Mouse (Mus musculus) heart, embryonic 15.5 days (tissue): ENCODE measurements at regions not wholly inside any gene's neighbourhood (a gene's known extent, or its start where the extent isn't known, plus 50 kb on each side); places are given as distances from the start of the nearest gene placed in this dataset.

Source experiments
- ATAC-seq: fragments of 200-750 bp; cut with Nextera tagmentation; replicated peaks from 2 replicates; pipeline ENCODE4 v1.8.0; 2017; ENCODE audit warnings: low read depth, moderate TSS enrichment; ENCODE audit not compliant: insufficient number of reproducible peaks, insufficient read depth, low FRiP score
- H3K27ac ChIP-seq: fragments of 300-500 bp; sonication (generic); 2 replicates; pipeline ENCODE4 v1.5.1; 2015; ENCODE audit warnings: mild to moderate bottlenecking, inconsistent platforms
- H3K27me3 ChIP-seq: fragments of 300-500 bp; sonication (generic); 2 replicates; pipeline ENCODE4 v1.6.1; 2015; ENCODE audit warnings: inconsistent platforms
- H3K36me3 ChIP-seq: fragments of 300-500 bp; sonication (generic); 2 replicates; pipeline ENCODE4 v1.6.1; 2015; ENCODE audit warnings: mild to moderate bottlenecking, inconsistent platforms
- H3K4me1 ChIP-seq: fragments of 300-500 bp; sonication (generic); replicated peaks from 2 replicates; pipeline ENCODE4 v1.6.1; 2015; ENCODE audit warnings: inconsistent platforms
- H3K4me2 ChIP-seq: fragments of 300-500 bp; sonication (generic); 2 replicates; pipeline ENCODE4 v1.6.1; 2015; ENCODE audit warnings: inconsistent platforms, mild to moderate bottlenecking, moderate library complexity
- H3K4me3 ChIP-seq: fragments of 300-500 bp; sonication (generic); 2 replicates; pipeline ENCODE4 v1.5.1; 2015; ENCODE audit warnings: mild to moderate bottlenecking, inconsistent platforms
- H3K9ac ChIP-seq: fragments of 300-500 bp; sonication (generic); 2 replicates; pipeline ENCODE4 v1.6.1; 2015; ENCODE audit warnings: mild to moderate bottlenecking, inconsistent platforms
- H3K9me3 ChIP-seq: fragments of 300-500 bp; sonication (generic); replicated peaks from 2 replicates; pipeline ENCODE4 v1.6.1; 2016; ENCODE audit warnings: inconsistent platforms
- WGBS: fragments of 180-500 bp; shearing (Covaris S2); methylation state at CpG from one replicate; pipeline ENCODE4 v1.1.7; 2015; ENCODE audit warnings: mixed read lengths; 5-methylcytosine and 5-hydroxymethylcytosine counted together

DNA sequence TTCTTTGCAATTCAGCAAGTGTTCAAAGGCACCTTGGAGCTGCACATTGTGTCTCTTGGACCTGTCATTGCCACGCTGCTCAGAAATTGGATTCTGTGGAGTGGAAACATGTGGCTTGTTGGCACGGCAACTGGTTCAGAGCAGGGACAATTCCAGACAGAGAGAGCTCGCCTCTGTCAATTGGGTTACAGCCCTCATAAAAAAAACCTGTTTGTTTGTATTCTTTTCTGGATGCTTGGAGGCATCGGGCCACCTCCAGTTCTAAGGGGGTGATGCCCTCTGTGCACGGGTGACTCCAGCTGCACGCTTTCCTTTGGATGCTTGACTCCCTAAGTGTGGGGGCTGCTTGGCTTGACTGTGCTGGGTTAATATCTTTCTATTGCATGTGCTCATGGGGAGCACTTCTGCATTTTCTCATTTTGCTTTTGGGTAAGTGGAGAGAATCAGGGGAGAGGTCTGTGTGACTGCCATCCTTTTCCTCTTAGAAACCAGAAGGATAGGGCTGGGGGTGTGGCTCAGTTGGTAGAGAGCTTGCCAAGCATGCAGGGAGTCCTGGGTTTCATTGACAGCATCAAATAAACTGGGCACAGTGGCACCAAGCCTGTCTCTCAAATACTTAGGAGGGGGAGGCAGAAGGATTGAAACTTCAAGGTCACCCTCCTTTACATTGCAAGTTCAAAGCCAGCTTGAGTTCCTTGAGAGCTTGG, 130.6 kb upstream of the Auts2 start:
- ATAC-seq = no peak
- no peaks in the 10 kb centered on the region for H3K36me3 ChIP-seq
- H3K27ac ChIP-seq = no peak overlapping the region
- 58% methylated on average over 6 of the region's 6 CpGs for WGBS
- no peak overlapping the region for H3K9ac ChIP-seq
- H3K9me3 ChIP-seq = no peaks in the 10 kb centered on the region
- no peak overlapping the region for H3K4me3 ChIP-seq
- no peaks in the 10 kb centered on the region for H3K4me1 ChIP-seq
- H3K27me3 ChIP-seq = peaks cover 10% of the 10 kb centered on the region
- no peak overlapping the region for H3K4me2 ChIP-seq

DNA sequence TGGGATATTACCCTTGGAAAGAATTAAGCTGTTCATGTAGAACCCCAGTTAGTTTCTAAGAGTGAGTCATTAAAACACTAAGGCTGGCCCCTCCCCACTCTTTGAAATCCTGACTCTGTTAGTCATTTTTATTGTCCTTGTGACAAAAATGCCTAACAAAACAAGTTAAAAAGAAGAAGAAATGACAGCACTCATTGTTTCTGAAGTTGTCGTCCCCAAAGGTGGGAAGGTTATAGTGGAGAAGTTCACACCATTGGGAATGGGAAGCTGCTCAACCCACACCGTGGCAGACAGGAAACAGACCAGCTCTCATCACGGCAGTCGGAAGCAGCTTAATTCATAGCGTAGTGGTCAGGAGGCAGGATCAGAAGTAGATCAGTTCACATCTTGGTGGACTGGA, 128.4 kb upstream of the Auts2 start:
- Histone ChIP-seq H3K4me2 (no peak overlapping the region), H3K4me1 (no peaks in the 10 kb centered on the region), H3K36me3 (no peaks in the 10 kb centered on the region), H3K27ac (no peak overlapping the region), H3K9ac (no peak overlapping the region), H3K27me3 (peaks cover 10% of the 10 kb centered on the region), H3K4me3 (no peak overlapping the region), H3K9me3 (no peaks in the 10 kb centered on the region)
- 40% methylated on average over 5 of the region's 5 CpGs for WGBS
- no peak for ATAC-seq

DNA sequence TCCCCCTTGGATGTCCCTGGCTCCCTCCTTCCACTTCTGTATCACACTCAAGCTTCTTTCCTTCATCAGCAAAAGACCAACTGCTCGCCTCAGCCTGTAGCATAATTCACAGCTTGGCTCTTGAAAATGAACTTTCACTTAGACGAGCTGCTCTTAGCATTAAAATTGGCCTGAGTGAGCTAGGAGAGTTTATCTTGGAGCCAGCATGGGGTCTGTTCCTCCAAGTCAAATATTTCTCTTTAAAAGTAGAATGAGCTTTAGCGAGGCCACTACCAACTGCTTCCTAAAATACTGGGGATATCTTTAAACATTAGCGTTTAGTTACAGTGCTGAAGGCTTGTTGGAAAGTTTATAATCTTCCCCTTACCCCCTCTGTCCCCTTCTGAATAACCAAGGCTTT, 124.2 kb upstream of the Auts2 start:
- 31% methylated on average over 4 of the region's 4 CpGs for WGBS
- H3K4me2 ChIP-seq = no peak overlapping the region
- no peak overlapping the region for H3K27ac ChIP-seq
- H3K27me3 ChIP-seq = peaks cover 6% of the 10 kb centered on the region; the same call in 1 of the 2 replicates
- H3K4me3 ChIP-seq = no peak overlapping the region
- no peak for ATAC-seq
- H3K9me3 ChIP-seq = no peaks in the 10 kb centered on the region
- H3K9ac ChIP-seq = no peak overlapping the region
- no peaks in the 10 kb centered on the region for H3K36me3 ChIP-seq
- H3K4me1 ChIP-seq = no peaks in the 10 kb centered on the region

DNA sequence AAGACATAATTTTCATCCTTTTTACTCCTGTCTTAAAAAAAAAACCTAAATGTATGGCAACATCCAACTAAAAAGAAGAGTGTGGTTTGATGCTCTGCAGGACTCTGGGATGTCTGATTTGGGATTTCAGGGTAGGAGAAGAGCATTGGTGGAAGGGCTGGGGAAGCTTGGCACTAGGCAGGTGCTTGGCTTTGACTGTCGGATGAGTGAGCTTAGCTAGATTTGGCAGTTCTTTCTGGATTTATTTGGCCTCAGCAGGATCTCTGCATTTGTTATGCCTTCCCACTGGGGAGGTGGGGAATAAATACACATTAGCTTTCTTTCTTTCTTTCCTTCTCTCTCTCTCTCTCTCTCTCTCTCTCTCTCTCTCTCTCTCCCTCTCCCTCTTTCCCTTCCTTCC, 118.1 kb upstream of the Auts2 start:
- Histone ChIP-seq H3K9ac (no peak overlapping the region), H3K27me3 (peaks cover 3% of the 10 kb centered on the region; the same call in 1 of the 2 replicates), H3K4me1 (no peaks in the 10 kb centered on the region), H3K4me3 (no peak overlapping the region), H3K9me3 (peaks cover 14% of the 10 kb centered on the region; the same call in 1 of the 2 replicates), H3K27ac (no peak overlapping the region), H3K36me3 (no peaks in the 10 kb centered on the region), H3K4me2 (no peak overlapping the region)
- 76% methylated on average over 1 of the region's 1 CpGs for WGBS
- no peak for ATAC-seq

DNA sequence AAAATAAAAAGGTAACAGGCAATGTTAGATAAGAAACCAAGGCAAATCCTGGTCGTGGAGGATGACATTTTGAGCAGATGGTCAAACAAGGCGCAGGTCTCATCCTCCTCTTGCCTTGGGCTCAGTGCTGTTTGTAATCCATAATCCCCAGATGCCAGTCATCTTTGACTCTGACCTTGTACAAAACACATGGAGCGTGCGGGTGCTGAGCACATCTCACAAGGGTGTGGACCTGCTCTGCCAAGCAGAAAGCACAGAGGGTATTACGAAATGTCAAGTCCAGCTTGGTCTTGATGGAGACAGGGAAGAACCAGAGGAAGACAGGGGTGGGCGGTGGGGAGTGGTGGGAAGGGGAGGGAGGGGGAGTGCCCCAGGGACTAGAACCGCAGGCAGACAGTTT, 116.9 kb upstream of the Auts2 start:
- H3K9ac ChIP-seq = no peak overlapping the region
- no peak overlapping the region for H3K4me3 ChIP-seq
- no peak overlapping the region for H3K4me2 ChIP-seq
- peaks cover 14% of the 10 kb centered on the region; the same call in 1 of the 2 replicates for H3K9me3 ChIP-seq
- peaks cover 3% of the 10 kb centered on the region; the same call in 1 of the 2 replicates for H3K27me3 ChIP-seq
- no peak overlapping the region for H3K27ac ChIP-seq
- H3K4me1 ChIP-seq = no peaks in the 10 kb centered on the region
- no peaks in the 10 kb centered on the region for H3K36me3 ChIP-seq
- 68% methylated on average over 7 of the region's 7 CpGs for WGBS
- no peak for ATAC-seq

DNA sequence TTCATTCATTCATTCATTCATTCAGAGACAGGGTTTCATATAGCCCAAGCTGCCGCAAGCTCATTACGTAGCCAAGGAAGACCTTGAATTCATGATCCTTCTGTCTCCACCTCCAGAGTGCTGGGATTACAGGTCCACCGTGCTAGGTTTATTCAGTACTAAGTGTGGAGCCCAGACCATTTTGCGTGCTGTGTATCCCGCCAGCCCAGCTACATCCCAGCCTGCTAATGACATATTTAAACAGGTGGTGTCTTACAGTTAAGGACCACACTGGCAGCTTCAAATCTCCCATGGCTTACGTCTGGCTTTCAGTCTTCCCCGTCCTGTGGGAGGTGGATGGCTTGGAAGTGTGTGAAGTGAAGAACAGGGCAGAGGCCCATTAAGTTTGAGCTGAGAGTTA, 111.2 kb upstream of the Auts2 start:
- Histone ChIP-seq H3K4me2 (no peak overlapping the region), H3K9me3 (peaks cover 14% of the 10 kb centered on the region; the same call in 1 of the 2 replicates), H3K4me1 (peaks cover 3% of the 10 kb centered on the region; the same call in 1 of the 2 replicates), H3K9ac (no peak overlapping the region), H3K27ac (no peak overlapping the region), H3K36me3 (no peaks in the 10 kb centered on the region), H3K4me3 (no peak overlapping the region), H3K27me3 (peaks cover 2% of the 10 kb centered on the region; the same call in 1 of the 2 replicates)
- ATAC-seq = no peak
- 84% methylated on average over 7 of the region's 7 CpGs for WGBS

DNA sequence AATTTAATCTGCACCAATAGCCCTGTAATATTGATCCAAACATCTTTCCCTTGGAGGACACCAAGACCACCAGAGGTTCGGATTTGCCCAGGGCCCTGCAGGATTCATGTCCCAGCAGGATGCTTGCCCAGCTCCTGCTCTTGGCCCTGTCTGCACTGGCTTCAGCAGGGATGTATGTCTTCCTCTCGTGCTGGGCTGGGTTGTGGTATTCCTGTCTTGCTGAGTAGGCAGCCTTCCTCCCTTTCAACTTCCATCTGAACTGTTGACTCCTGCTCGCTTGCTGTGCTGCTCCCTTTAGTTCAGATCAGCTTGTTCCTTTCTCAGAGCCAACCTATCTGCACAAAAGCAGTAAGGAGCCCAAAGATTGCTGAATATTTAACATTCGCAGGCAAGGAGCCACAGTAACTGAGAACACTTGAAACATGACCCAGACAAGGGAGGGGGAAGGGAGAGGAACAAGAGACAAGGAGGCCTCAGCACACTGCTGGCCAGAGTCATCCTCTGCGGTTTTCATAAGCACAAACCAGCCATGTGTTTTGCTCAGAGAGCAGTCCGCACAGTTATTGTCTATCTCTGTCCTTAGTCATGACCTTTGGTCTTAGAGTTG, 110.7 kb upstream of the Auts2 start:
- Histone ChIP-seq H3K4me1 (peaks cover 4% of the 10 kb centered on the region; the same call in 1 of the 2 replicates), H3K27ac (no peak overlapping the region), H3K4me2 (no peak overlapping the region), H3K9me3 (peaks cover 14% of the 10 kb centered on the region; the same call in 1 of the 2 replicates), H3K4me3 (no peak overlapping the region), H3K27me3 (peaks cover 2% of the 10 kb centered on the region; the same call in 1 of the 2 replicates), H3K9ac (no peak overlapping the region), H3K36me3 (no peaks in the 10 kb centered on the region)
- WGBS = 31% methylated on average over 6 of the region's 6 CpGs
- no peak for ATAC-seq

DNA sequence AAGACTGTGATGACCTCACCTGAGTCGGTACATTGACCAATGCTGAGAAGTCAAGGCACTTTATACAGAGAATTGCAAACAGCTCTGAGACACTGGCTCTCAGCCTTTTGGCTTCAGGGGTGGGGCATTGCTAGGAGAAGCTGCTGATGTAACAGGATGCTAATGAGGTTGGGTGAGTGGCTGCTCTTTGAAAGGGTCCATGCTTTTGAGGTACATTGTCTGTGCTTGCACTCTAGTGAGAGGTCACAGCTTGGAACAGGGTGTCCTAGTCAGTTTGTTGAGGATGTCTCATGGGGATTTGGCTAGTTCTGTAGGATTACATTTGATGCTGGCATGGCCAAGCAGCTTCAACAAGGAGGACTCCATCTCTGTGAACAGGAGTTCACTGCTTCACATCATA, 109.1 kb upstream of the Auts2 start:
- Histone ChIP-seq H3K27me3 (peaks cover 2% of the 10 kb centered on the region; the same call in 1 of the 2 replicates), H3K4me2 (no peak overlapping the region), H3K4me3 (no peak overlapping the region), H3K9ac (no peak overlapping the region), H3K4me1 (peaks cover 5% of the 10 kb centered on the region; the same call in 1 of the 2 replicates), H3K27ac (no peak overlapping the region), H3K36me3 (no peaks in the 10 kb centered on the region), H3K9me3 (peaks cover 6% of the 10 kb centered on the region; the same call in 1 of the 2 replicates)
- no peak for ATAC-seq
- 38% methylated on average over 1 of the region's 1 CpGs for WGBS

DNA sequence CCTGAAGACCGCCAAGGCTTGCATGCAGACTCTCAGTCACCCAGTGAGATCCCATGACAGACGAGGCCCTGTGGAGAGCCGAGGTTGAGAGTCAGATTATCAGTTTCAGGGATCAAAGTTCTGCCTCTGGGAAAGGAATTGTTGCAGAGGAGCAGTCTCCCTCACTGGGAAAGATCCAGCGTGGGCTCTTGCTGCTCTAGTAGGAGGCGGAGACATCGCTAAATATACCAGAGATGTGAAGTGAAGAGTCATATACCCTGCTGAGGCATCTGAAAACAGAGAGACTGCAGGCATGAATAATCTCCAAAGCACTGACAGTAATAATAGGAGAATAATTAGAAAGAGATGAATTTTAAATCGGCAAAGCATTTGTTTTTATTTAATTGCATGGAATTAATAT, 106.6 kb upstream of the Auts2 start:
- Histone ChIP-seq H3K4me1 (peaks cover 5% of the 10 kb centered on the region; the same call in 1 of the 2 replicates), H3K4me3 (no peak overlapping the region), H3K9me3 (no peaks in the 10 kb centered on the region), H3K4me2 (no peak overlapping the region), H3K9ac (no peak overlapping the region), H3K27me3 (peaks cover 2% of the 10 kb centered on the region; the same call in 1 of the 2 replicates), H3K36me3 (no peaks in the 10 kb centered on the region), H3K27ac (no peak overlapping the region)
- WGBS = 45% methylated on average over 7 of the region's 7 CpGs
- ATAC-seq = no peak

DNA sequence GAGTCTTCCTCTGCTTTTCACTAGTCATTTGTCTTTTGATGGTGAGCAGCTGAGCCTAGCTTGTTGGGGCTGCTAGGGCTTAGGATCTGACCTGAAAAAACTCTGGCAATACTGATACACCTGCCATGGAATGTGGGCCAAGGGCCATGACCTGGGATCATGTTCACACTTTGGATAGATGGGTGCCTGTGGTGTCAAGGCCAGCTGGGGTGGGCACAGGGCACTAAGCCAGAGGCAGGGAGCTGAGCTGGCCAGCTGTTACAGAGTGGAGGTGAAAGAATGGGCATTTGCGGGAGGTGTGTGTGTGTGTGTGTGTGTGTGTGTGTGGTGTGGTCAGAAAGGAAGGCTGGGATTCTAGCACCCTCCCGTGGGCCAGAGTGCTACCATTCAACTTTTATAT, 105.6 kb upstream of the Auts2 start:
- peaks cover 5% of the 10 kb centered on the region; the same call in 1 of the 2 replicates for H3K4me1 ChIP-seq
- H3K27ac ChIP-seq = no peak overlapping the region
- WGBS = 40% methylated on average over 2 of the region's 2 CpGs
- no peak overlapping the region for H3K9ac ChIP-seq
- H3K9me3 ChIP-seq = no peaks in the 10 kb centered on the region
- no peak overlapping the region for H3K4me3 ChIP-seq
- no peaks in the 10 kb centered on the region for H3K36me3 ChIP-seq
- H3K27me3 ChIP-seq = peaks cover 2% of the 10 kb centered on the region; the same call in 1 of the 2 replicates
- no peak overlapping the region for H3K4me2 ChIP-seq
- no peak for ATAC-seq

DNA sequence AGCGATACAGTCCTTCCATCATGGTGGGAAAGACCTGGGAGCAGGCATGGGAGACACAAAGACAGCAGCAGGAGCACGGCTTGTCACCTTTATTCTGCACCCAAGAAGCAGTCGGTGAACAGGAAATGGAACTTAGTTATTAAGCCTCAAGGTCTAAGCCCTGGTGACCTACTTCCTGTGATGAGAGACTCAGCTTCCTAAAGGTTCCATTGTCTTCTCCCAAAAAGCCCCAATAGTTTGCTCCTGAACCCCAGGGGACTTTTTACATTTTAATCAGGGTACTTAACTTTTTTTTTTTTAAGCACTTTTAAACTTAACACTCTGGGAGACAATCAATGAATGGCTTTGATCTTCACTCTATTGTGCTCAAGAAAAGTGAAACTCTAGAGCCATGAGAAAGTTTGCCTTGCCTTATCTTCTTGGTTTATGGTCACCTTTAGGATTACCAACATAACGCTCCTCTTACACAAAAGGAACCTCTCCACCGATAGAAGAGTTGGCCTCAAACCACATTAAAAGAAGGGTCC, 101.6 kb upstream of the Auts2 start:
- H3K36me3 ChIP-seq = no peaks in the 10 kb centered on the region
- H3K9me3 ChIP-seq = no peaks in the 10 kb centered on the region
- H3K4me1 ChIP-seq = 0 out of 2 replicates have a peak, but pooled peaks cover 2% of the 10 kb centered on the region
- no peak overlapping the region for H3K4me2 ChIP-seq
- no peak overlapping the region for H3K4me3 ChIP-seq
- H3K27me3 ChIP-seq = no peaks in the 10 kb centered on the region
- 75% methylated on average over 5 of the region's 5 CpGs for WGBS
- no peak overlapping the region for H3K27ac ChIP-seq
- H3K9ac ChIP-seq = no peak overlapping the region
- ATAC-seq = no peak
